Mouse (Mus musculus): ENCODE results near the gene Slc39a11.

Slc39a11 gene

GRCm38 (mm10) chr11:113253169-113253568 lies 396.7 kb downstream of the Slc39a11 start:
- DNase-seq (ENCODE audit: low read depth, low spot score): no peak

- DNase-seq (ENCODE audit: low read depth, low spot score): no peak
Observed at GRCm38 (mm10) chr11:113251172-113251571, 398.7 kb downstream of the Slc39a11 start.

GRCm38 (mm10) chr11:113246475-113246874 lies 403.4 kb downstream of the Slc39a11 start:
- no peak for DNase-seq (ENCODE audit: low read depth, low spot score)

GRCm38 (mm10) chr11:113245666-113246065 lies 404.2 kb downstream of the Slc39a11 start:
- no peak for DNase-seq (ENCODE audit: low read depth, low spot score)

GRCm38 (mm10) chr11:113234432-113234831 lies 415.4 kb downstream of the Slc39a11 start:
- no peak for DNase-seq (ENCODE audit: low read depth, low spot score)

- DNase-seq (ENCODE audit: low read depth, low spot score): no peak
Observed at GRCm38 (mm10) chr11:113232049-113232448, 417.8 kb downstream of the Slc39a11 start.

GRCm38 (mm10) chr11:113230410-113231132 lies 419.3 kb downstream of the Slc39a11 start:
- no peak for DNase-seq (ENCODE audit: low read depth, low spot score)

GRCm38 (mm10) chr11:113225748-113226147 lies 424.1 kb downstream of the Slc39a11 start:
- DNase-seq (ENCODE audit: low read depth, low spot score): no peak

- DNase-seq (ENCODE audit: low read depth, low spot score): no peak
Observed at GRCm38 (mm10) chr11:113223756-113224323, 426.0 kb downstream of the Slc39a11 start.

GRCm38 (mm10) chr11:113221267-113222195 lies 428.3 kb downstream of the Slc39a11 start:
- no peak for DNase-seq (ENCODE audit: low read depth, low spot score)

- DNase-seq (ENCODE audit: low read depth, low spot score): no peak
Observed at GRCm38 (mm10) chr11:113220649-113221048, 429.2 kb downstream of the Slc39a11 start.

- DNase-seq (ENCODE audit: low read depth, low spot score): no peak
Observed at GRCm38 (mm10) chr11:113214741-113215140, 435.1 kb downstream of the Slc39a11 start.

GRCm38 (mm10) chr11:113212390-113213025 lies 437.4 kb downstream of the Slc39a11 start:
- no peak for DNase-seq (ENCODE audit: low read depth, low spot score)

- DNase-seq (ENCODE audit: low read depth, low spot score): no peak
Observed at GRCm38 (mm10) chr11:113209220-113209878, 440.5 kb downstream of the Slc39a11 start.

- no peak for DNase-seq (ENCODE audit: low read depth, low spot score)
Observed at GRCm38 (mm10) chr11:113208521-113209072, 441.3 kb downstream of the Slc39a11 start.

GRCm38 (mm10) chr11:113207966-113208365 lies 441.9 kb downstream of the Slc39a11 start:
- DNase-seq (ENCODE audit: low read depth, low spot score): no peak

- peak; percentile 64 for DNase-seq (ENCODE audit: low read depth, low spot score)
Observed at GRCm38 (mm10) chr11:113206099-113206498, 443.8 kb downstream of the Slc39a11 start.

GRCm38 (mm10) chr11:113203008-113203407 lies 446.9 kb downstream of the Slc39a11 start:
- DNase-seq (ENCODE audit: low read depth, low spot score): no peak

- peak; percentile 86 for DNase-seq (ENCODE audit: low read depth, low spot score)
Observed at GRCm38 (mm10) chr11:113201470-113201997, 448.3 kb downstream of the Slc39a11 start.

- DNase-seq (ENCODE audit: low read depth, low spot score): no peak
Observed at GRCm38 (mm10) chr11:113200901-113201300, 449.0 kb downstream of the Slc39a11 start.

- DNase-seq (ENCODE audit: low read depth, low spot score): no peak
Observed at GRCm38 (mm10) chr11:113198586-113198985, 451.3 kb downstream of the Slc39a11 start.

Data from brain, embryonic 18.5 days (tissue).